Mouse (Mus musculus) left cerebral cortex, adult 2 months (tissue): ENCODE measurements around the gene Dok1. TPM values are rescaled to one million over a fixed set of nuclear protein-coding genes. Genes with fewer than 3 reads are reported as not detected.

ENCODE experiments used
- DNase-seq, 2 experiments: peaks; one replicate each; pipeline ENCODE4 v3.0.0; 2021 to 2022; ENCODE audit warnings: low spot score in 2 of 2, mixed read lengths in 1 of 2; ENCODE audit errors: extremely low spot score in 1 of 2
- H3K27ac ChIP-seq: fragments of 200-600 bp; 2 replicates; pipeline ENCODE4 v1.8.1; 2022
- H3K4me3 ChIP-seq: fragments of 200-600 bp; 2 replicates; pipeline ENCODE4 v1.8.1; 2022
- CTCF ChIP-seq: fragments of 200-600 bp; IDR thresholded peaks from 2 replicates; pipeline ENCODE4 v1.8.1; 2022; ENCODE audit warnings: antibody characterized with exemption, mild to moderate bottlenecking, moderate library complexity
- intact Hi-C: fragments of 180-260 bp; cut with DNase I; formaldehyde crosslinking; loops from one replicate; pipeline ENCODE4 v1.15.1; 2025
- microRNA-seq, 2 experiments: library from miRNA; unstranded; fragments of <30 nt; microRNA quantifications; one replicate each; pipeline ENCODE4 v1.2.0; 2021
- total RNA-seq, 2 experiments: library from RNA; stranded (reverse); gene quantifications; 2 replicates each; pipeline ENCODE4 v1.2.3; 2021

Gene Dok1
- total RNA-seq, 2 experiments from 2014 or later = 1.4 to 2.1 TPM

- Histone ChIP-seq H3K27ac (peak overlapping the region; percentile 70), H3K4me3 (peak overlapping the region; percentile 20)
- intact Hi-C loops = loop anchor here (1.0 to 10.0 kb wide), 6 partner anchors 40 to 278 kb away; partner anchors contain the start of genes 1700003E16Rik, Aup1, Ccdc142 and Gm42688
- DNase-seq = peak; percentile 89
- peak; percentile 99 for TF ChIP-seq CTCF
These were observed 36.4 kb downstream of the Dok1 start for GRCm38 (mm10) chr6:82996740-82997315.

- no peak overlapping the region for H3K27ac ChIP-seq
- intact Hi-C loops = loop anchor here (10.0 kb wide), 1 partner anchor 280 kb away; no protein-coding TSS in a partner anchor
- no peak overlapping the region for H3K4me3 ChIP-seq
- no peak for DNase-seq
- no peak for TF ChIP-seq CTCF
These were observed 38.9 kb downstream of the Dok1 start for GRCm38 (mm10) chr6:82994372-82994771.

GRCm38 (mm10) chr6:82993696-82994095 is 39.6 kb downstream of the Dok1 start:
- DNase-seq = no peak
- no peak for TF ChIP-seq CTCF
- Histone ChIP-seq H3K27ac (no peak overlapping the region), H3K4me3 (no peak overlapping the region)
- intact Hi-C loops = loop anchor here (10.0 kb wide), 1 partner anchor 281 kb away; no protein-coding TSS in a partner anchor

- no peak for TF ChIP-seq CTCF
- intact Hi-C loops = no loop called here
- Histone ChIP-seq H3K27ac (no peak overlapping the region), H3K4me3 (no peak overlapping the region)
- no peak for DNase-seq
These were observed 45.8 kb downstream of the Dok1 start for GRCm38 (mm10) chr6:82987411-82987971.

Small RNAs within 50 kb of the gene (microRNA-seq; reads per million reads assigned to microRNA genes)
- 0 to 0.72 reads per million in 2 experiments for gene Mir7040

Other genes starting within 250 kb of the Dok1 start
- gene Sema4f, start 93.7 kb downstream of the Dok1 start, total RNA-seq = 10 to 100 TPM; 39.4 to 40.7 TPM
- not detected for gene M1ap, start 86.6 kb downstream of the Dok1 start, total RNA-seq
- 1 to 10 TPM; 2.0 to 3.5 TPM for gene Loxl3, start 702 bp upstream of the Dok1 start, total RNA-seq
- gene Aup1, start 21.1 kb upstream of the Dok1 start, total RNA-seq = 100 to 1,000 TPM; 130 to 135 TPM
- gene Htra2, start 21.8 kb upstream of the Dok1 start, total RNA-seq = 10 to 100 TPM; 42.2 to 47.0 TPM
- under 1 TPM; 0.61 to 0.68 TPM for gene Dqx1, start 24.4 kb upstream of the Dok1 start, total RNA-seq
- gene Tlx2, start 36.8 kb upstream of the Dok1 start, total RNA-seq = not detected
- 10 to 100 TPM; 24.3 to 27.0 TPM for gene Pcgf1, start 44.4 kb upstream of the Dok1 start, total RNA-seq
- gene Lbx2, start 52.9 kb upstream of the Dok1 start, total RNA-seq = 1 to 10 TPM in 1 of 2 experiments, not detected in 1; 1.9 TPM
- gene Ccdc142, start 68.1 kb upstream of the Dok1 start, total RNA-seq = 1 to 10 TPM; 6.8 to 7.8 TPM
- 1 to 10 TPM; 4.6 to 6.9 TPM for gene Gm42688, start 68.1 kb upstream of the Dok1 start, total RNA-seq
- gene Mrpl53, start 75.6 kb upstream of the Dok1 start, total RNA-seq = 10 to 100 TPM; 57.5 to 61.7 TPM
- gene Mogs, start 82.0 kb upstream of the Dok1 start, total RNA-seq = 10 to 100 TPM; 28.6 to 29.5 TPM
- gene Wbp1, start 88.1 kb upstream of the Dok1 start, total RNA-seq = 10 to 100 TPM; 42.4 to 42.5 TPM
- gene Ino80b, start 92.0 kb upstream of the Dok1 start, total RNA-seq = 10 to 100 TPM; 19.9 to 22.2 TPM
- 10 to 100 TPM; 87.0 to 97.5 TPM for gene Rtkn, start 102.0 kb upstream of the Dok1 start, total RNA-seq
- gene Wdr54, start 122.9 kb upstream of the Dok1 start, total RNA-seq = 10 to 100 TPM; 26.0 to 26.6 TPM
- 10 to 100 TPM; 30.9 to 35.6 TPM for gene 1700003E16Rik, start 122.9 kb upstream of the Dok1 start, total RNA-seq
- 100 to 1,000 TPM; 369 to 376 TPM for gene Dctn1, start 132.4 kb upstream of the Dok1 start, total RNA-seq
- 1 to 10 TPM in 1 of 2 experiments, under 1 TPM in 1; 0.84 to 1.3 TPM for gene Slc4a5, start 186.4 kb upstream of the Dok1 start, total RNA-seq